Mouse (Mus musculus) limb, embryonic 10.5 days (tissue): ENCODE results near the gene Tubg2. TPM values are rescaled to one million over a fixed set of nuclear protein-coding genes. Genes with fewer than 3 reads are reported as not detected.

ENCODE experiments used
- DNase-seq: peaks from one replicate; pipeline ENCODE4 v3.0.0-alpha.2; 2017; ENCODE audit warnings: low spot score
- H3K27ac ChIP-seq: fragments of 300-500 bp; sonication (generic); 2 replicates; pipeline ENCODE4 v1.5.1; 2016; ENCODE audit warnings: mild to moderate bottlenecking
- H3K27me3 ChIP-seq: fragments of 300-500 bp; sonication (generic); 2 replicates; pipeline ENCODE4 v1.6.1; 2016; ENCODE audit warnings: low read depth, mild to moderate bottlenecking; ENCODE audit not compliant: poor library complexity, severe bottlenecking
- H3K36me3 ChIP-seq: fragments of 300-500 bp; sonication (generic); 2 replicates; pipeline ENCODE4 v1.6.1; 2016; ENCODE audit warnings: mild to moderate bottlenecking, moderate library complexity
- H3K4me1 ChIP-seq: fragments of 300-500 bp; sonication (generic); 2 replicates; pipeline ENCODE4 v1.6.1; 2016
- H3K4me3 ChIP-seq: fragments of 300-500 bp; sonication (generic); 2 replicates; pipeline ENCODE4 v1.5.1; 2016; ENCODE audit warnings: mild to moderate bottlenecking, moderate library complexity
- H3K9me3 ChIP-seq: fragments of 300-500 bp; sonication (generic); replicated peaks from 2 replicates; pipeline ENCODE4 v1.6.1; 2016; ENCODE audit warnings: mild to moderate bottlenecking
- WGBS: fragments of 180-500 bp; shearing (Covaris S2); methylation state at CpG from one replicate; pipeline ENCODE4 v1.1.7; 2016; 5-methylcytosine and 5-hydroxymethylcytosine counted together
- polyA plus RNA-seq: library from polyadenylated mRNA; unstranded; fragments of >200 nt; fragmentation: Nextera tagmentation; extraction: Ambion mirVana; gene quantifications from 2 replicates; pipeline ENCODE4 v1.2.1, GENCODE M21; 2016

The Tubg2 gene
- polyA plus RNA-seq, 1 experiment from 2014 or later, result 3.0 TPM

GRCm38 (mm10) chr11:101178061-101179058, 22.7 kb downstream of the Tubg2 start:
- Histone ChIP-seq H3K27me3 (peaks cover 86% of the 10 kb centered on the region), H3K36me3 (no peaks in the 10 kb centered on the region), H3K4me3 (0 out of 2 replicates have a peak overlapping the region, but pooled peaks have one; percentile 7), H3K9me3 (no peaks in the 10 kb centered on the region), H3K4me1 (peaks cover 46% of the 10 kb centered on the region), H3K27ac (no peak overlapping the region)
- peak; percentile 29 for DNase-seq
- WGBS, result 49% methylated on average over 36 of the region's 36 CpGs

GRCm38 (mm10) chr11:101179306-101179705, 23.6 kb downstream of the Tubg2 start:
- Histone ChIP-seq H3K27ac (no peak overlapping the region), H3K9me3 (no peaks in the 10 kb centered on the region), H3K4me1 (peaks cover 36% of the 10 kb centered on the region), H3K4me3 (no peak overlapping the region), H3K27me3 (peaks cover 81% of the 10 kb centered on the region), H3K36me3 (no peaks in the 10 kb centered on the region)
- peak; percentile 29 for DNase-seq
- WGBS, result 73% methylated on average over 15 of the region's 15 CpGs

GRCm38 (mm10) chr11:101180261-101180660, 24.6 kb downstream of the Tubg2 start:
- DNase-seq, result peak; percentile 30
- H3K9me3 ChIP-seq, result no peaks in the 10 kb centered on the region
- H3K27me3 ChIP-seq, result peaks cover 71% of the 10 kb centered on the region
- H3K36me3 ChIP-seq, result no peaks in the 10 kb centered on the region
- WGBS, result 69% methylated on average over 17 of the region's 17 CpGs
- H3K27ac ChIP-seq, result no peak overlapping the region
- H3K4me3 ChIP-seq, result no peak overlapping the region
- peaks cover 28% of the 10 kb centered on the region for H3K4me1 ChIP-seq

GRCm38 (mm10) chr11:101180846-101181740, 25.4 kb downstream of the Tubg2 start:
- peaks cover 63% of the 10 kb centered on the region for H3K27me3 ChIP-seq
- no peaks in the 10 kb centered on the region for H3K36me3 ChIP-seq
- no peaks in the 10 kb centered on the region for H3K9me3 ChIP-seq
- peak; percentile 82 for DNase-seq
- no peak overlapping the region for H3K4me3 ChIP-seq
- 41% methylated on average over 10 of the region's 10 CpGs for whole genome bisulfite sequencing
- H3K4me1 ChIP-seq, result peaks cover 22% of the 10 kb centered on the region
- H3K27ac ChIP-seq, result no peak overlapping the region

- H3K27me3 ChIP-seq, result peaks cover 54% of the 10 kb centered on the region
- 93% methylated on average over 11 of the region's 11 CpGs for WGBS
- H3K9me3 ChIP-seq, result no peaks in the 10 kb centered on the region
- H3K27ac ChIP-seq, result no peak overlapping the region
- no peaks in the 10 kb centered on the region for H3K36me3 ChIP-seq
- H3K4me3 ChIP-seq, result no peak overlapping the region
- H3K4me1 ChIP-seq, result peaks cover 15% of the 10 kb centered on the region
- DNase-seq, result no peak
Observed at GRCm38 (mm10) chr11:101181961-101182360, 26.3 kb downstream of the Tubg2 start.

GRCm38 (mm10) chr11:101182771-101183517, 27.2 kb downstream of the Tubg2 start:
- peaks cover 8% of the 10 kb centered on the region for H3K4me1 ChIP-seq
- H3K36me3 ChIP-seq, result no peaks in the 10 kb centered on the region
- WGBS, result 83% methylated on average over 14 of the region's 14 CpGs
- no peak for DNase-seq
- peaks cover 45% of the 10 kb centered on the region for H3K27me3 ChIP-seq
- no peak overlapping the region for H3K4me3 ChIP-seq
- H3K27ac ChIP-seq, result no peak overlapping the region
- no peaks in the 10 kb centered on the region for H3K9me3 ChIP-seq

- no peak for DNase-seq
- no peaks in the 10 kb centered on the region for H3K9me3 ChIP-seq
- peaks cover 24% of the 10 kb centered on the region for H3K27me3 ChIP-seq
- WGBS, result 91% methylated on average over 12 of the region's 12 CpGs
- no peak overlapping the region for H3K27ac ChIP-seq
- no peak overlapping the region for H3K4me3 ChIP-seq
- peaks cover 13% of the 10 kb centered on the region for H3K4me1 ChIP-seq
- no peaks in the 10 kb centered on the region for H3K36me3 ChIP-seq
Observed at GRCm38 (mm10) chr11:101184984-101185383, 29.3 kb downstream of the Tubg2 start.

- H3K4me1 ChIP-seq, result peaks cover 18% of the 10 kb centered on the region
- DNase-seq, result no peak
- WGBS, result 93% methylated on average over 4 of the region's 4 CpGs
- peaks cover 20% of the 10 kb centered on the region for H3K27me3 ChIP-seq
- H3K4me3 ChIP-seq, result no peak overlapping the region
- H3K27ac ChIP-seq, result no peak overlapping the region
- H3K9me3 ChIP-seq, result no peaks in the 10 kb centered on the region
- H3K36me3 ChIP-seq, result no peaks in the 10 kb centered on the region
Observed at GRCm38 (mm10) chr11:101185441-101185840, 29.7 kb downstream of the Tubg2 start.

GRCm38 (mm10) chr11:101186526-101187247, 31.0 kb downstream of the Tubg2 start:
- H3K4me1 ChIP-seq, result peaks cover 30% of the 10 kb centered on the region
- no peaks in the 10 kb centered on the region for H3K36me3 ChIP-seq
- peaks cover 19% of the 10 kb centered on the region; the same call in 1 of the 2 replicates for H3K27me3 ChIP-seq
- H3K9me3 ChIP-seq, result no peaks in the 10 kb centered on the region
- no peak for DNase-seq
- no peak overlapping the region for H3K27ac ChIP-seq
- no peak overlapping the region for H3K4me3 ChIP-seq
- WGBS, result 88% methylated on average over 27 of the region's 27 CpGs

- DNase-seq, result no peak
- peaks cover 12% of the 10 kb centered on the region; the same call in 1 of the 2 replicates for H3K27me3 ChIP-seq
- no peaks in the 10 kb centered on the region for H3K9me3 ChIP-seq
- H3K4me1 ChIP-seq, result peaks cover 34% of the 10 kb centered on the region
- H3K4me3 ChIP-seq, result no peak overlapping the region
- H3K27ac ChIP-seq, result no peak overlapping the region
- WGBS, result 94% methylated on average over 5 of the region's 5 CpGs
- H3K36me3 ChIP-seq, result peaks cover 2% of the 10 kb centered on the region; the same call in 1 of the 2 replicates
Observed at GRCm38 (mm10) chr11:101187541-101187940, 31.8 kb downstream of the Tubg2 start.

- H3K4me1 ChIP-seq, result peaks cover 30% of the 10 kb centered on the region
- H3K9me3 ChIP-seq, result no peaks in the 10 kb centered on the region
- H3K27me3 ChIP-seq, result 0 out of 2 replicates have a peak, but pooled peaks cover 4% of the 10 kb centered on the region
- H3K27ac ChIP-seq, result no peak overlapping the region
- peaks cover 7% of the 10 kb centered on the region; the same call in 1 of the 2 replicates for H3K36me3 ChIP-seq
- WGBS, result 84% methylated on average over 11 of the region's 11 CpGs
- DNase-seq, result no peak
- H3K4me3 ChIP-seq, result no peak overlapping the region
Observed at GRCm38 (mm10) chr11:101188166-101188805, 32.6 kb downstream of the Tubg2 start.
